Mouse (Mus musculus) midbrain, embryonic 12.5 days (tissue): ENCODE data around the gene Pafah1b3. TPM values are rescaled to one million over a fixed set of nuclear protein-coding genes. Genes with fewer than 3 reads are reported as not detected.

Experiments used
- ATAC-seq: fragments of 200-750 bp; cut with Nextera tagmentation; 2 replicates; pipeline ENCODE4 v1.8.0; 2017; ENCODE audit warnings: low read depth, moderate TSS enrichment, moderate library complexity; ENCODE audit not compliant: low FRiP score
- H3K27ac ChIP-seq: fragments of 300-500 bp; sonication (generic); replicated peaks from 2 replicates; pipeline ENCODE4 v1.5.1; 2016; ENCODE audit warnings: mild to moderate bottlenecking
- H3K27me3 ChIP-seq: fragments of 300-500 bp; sonication (generic); 2 replicates; pipeline ENCODE4 v1.6.1; 2016; ENCODE audit warnings: mild to moderate bottlenecking
- H3K36me3 ChIP-seq: fragments of 300-500 bp; sonication (generic); 2 replicates; pipeline ENCODE4 v1.6.1; 2016
- H3K4me1 ChIP-seq: fragments of 300-500 bp; sonication (generic); 2 replicates; pipeline ENCODE4 v1.6.1; 2016
- H3K4me2 ChIP-seq: fragments of 300-500 bp; sonication (generic); replicated peaks from 2 replicates; pipeline ENCODE4 v1.6.1; 2016; ENCODE audit warnings: mild to moderate bottlenecking, moderate library complexity
- H3K4me3 ChIP-seq: fragments of 300-500 bp; sonication (generic); 2 replicates; pipeline ENCODE4 v1.5.1; 2016; ENCODE audit warnings: mild to moderate bottlenecking
- H3K9ac ChIP-seq: fragments of 300-500 bp; sonication (generic); replicated peaks from 2 replicates; pipeline ENCODE4 v1.6.1; 2016; ENCODE audit warnings: mild to moderate bottlenecking, moderate library complexity
- H3K9me3 ChIP-seq: fragments of 300-500 bp; sonication (generic); 2 replicates; pipeline ENCODE4 v1.6.1; 2016; ENCODE audit warnings: mild to moderate bottlenecking
- WGBS: fragments of 180-500 bp; shearing (Covaris S2); methylation state at CpG from one replicate; pipeline ENCODE4 v1.1.7; 2016; 5-methylcytosine and 5-hydroxymethylcytosine counted together
- polyA plus RNA-seq: library from polyadenylated mRNA; unstranded; fragments of >200 nt; fragmentation: Nextera tagmentation; extraction: Ambion mirVana; gene quantifications from 2 replicates; pipeline ENCODE4 v1.2.1, GENCODE M21; 2016

Gene Pafah1b3
- polyA plus RNA-seq, 1 experiment from 2014 or later: 399 TPM

- Histone ChIP-seq H3K27me3 (peaks cover 45% of the 10 kb centered on the region), H3K9me3 (no peaks in the 10 kb centered on the region)
Observed at GRCm38 (mm10) chr7:25316532-25317445, 19.0 kb upstream of the Pafah1b3 start, which contains the start of gene Megf8. Megf8 (plus strand) TSS chr7:25317164.

GRCm38 (mm10) chr7:25315306-25316041, 17.7 kb upstream of the Pafah1b3 start:
- H3K4me2 ChIP-seq: peak overlapping the region; percentile 99
- WGBS: under 1% methylated on average over 69 of the region's 69 CpGs
- H3K4me1 ChIP-seq: peaks cover 29% of the 10 kb centered on the region
- no peaks in the 10 kb centered on the region for H3K36me3 ChIP-seq
- peaks cover 57% of the 10 kb centered on the region for H3K27me3 ChIP-seq
- H3K9me3 ChIP-seq: no peaks in the 10 kb centered on the region
- H3K27ac ChIP-seq: no peak overlapping the region
- peak overlapping the region; percentile 44 for H3K4me3 ChIP-seq
- no peak for ATAC-seq
- peak overlapping the region; percentile 52 for H3K9ac ChIP-seq

More at GRCm38 (mm10) chr7:25316532-25317445, 19.0 kb upstream of the Pafah1b3 start, which contains the start of gene Megf8:
- Histone ChIP-seq H3K9ac (peak within 1 kb of the TSS; percentile 84), H3K36me3 (no peaks in the 10 kb centered on the region), H3K27ac (peak within 1 kb of the TSS; percentile 89), H3K4me3 (peak within 1 kb of the TSS; percentile 74), H3K4me1 (peaks cover 37% of the 10 kb centered on the region), H3K4me2 (peak within 1 kb of the TSS; percentile 99)
- peak; percentile 99 for ATAC-seq
- under 1% methylated on average over 52 of the region's 52 CpGs for WGBS

- peak overlapping the region; percentile 52 for H3K9ac ChIP-seq
- H3K36me3 ChIP-seq: no peaks in the 10 kb centered on the region
- 2% methylated on average over 48 of the region's 51 CpGs for WGBS
- no peak for ATAC-seq
- no peaks in the 10 kb centered on the region for H3K9me3 ChIP-seq
- H3K4me1 ChIP-seq: peaks cover 29% of the 10 kb centered on the region
- peak overlapping the region; percentile 99 for H3K4me2 ChIP-seq
- H3K27ac ChIP-seq: no peak overlapping the region
- peaks cover 57% of the 10 kb centered on the region for H3K27me3 ChIP-seq
- H3K4me3 ChIP-seq: peak overlapping the region; percentile 44
Observed at GRCm38 (mm10) chr7:25314606-25315305, 17.0 kb upstream of the Pafah1b3 start.

GRCm38 (mm10) chr7:25313325-25313724, 15.5 kb upstream of the Pafah1b3 start:
- Histone ChIP-seq H3K27me3 (peaks cover 69% of the 10 kb centered on the region), H3K4me2 (no peak overlapping the region), H3K4me3 (no peak overlapping the region), H3K9me3 (no peaks in the 10 kb centered on the region), H3K27ac (no peak overlapping the region), H3K4me1 (peaks cover 27% of the 10 kb centered on the region), H3K9ac (no peak overlapping the region), H3K36me3 (no peaks in the 10 kb centered on the region)
- WGBS: 52% methylated on average over 7 of the region's 7 CpGs
- no peak for ATAC-seq

- 85% methylated on average over 11 of the region's 11 CpGs for WGBS
- peaks cover 82% of the 10 kb centered on the region for H3K27me3 ChIP-seq
Observed at GRCm38 (mm10) chr7:25311193-25311592, 13.4 kb upstream of the Pafah1b3 start.

GRCm38 (mm10) chr7:25309425-25309824, 11.6 kb upstream of the Pafah1b3 start:
- Histone ChIP-seq H3K9me3 (no peaks in the 10 kb centered on the region), H3K4me1 (peaks cover 11% of the 10 kb centered on the region), H3K27me3 (peaks cover 64% of the 10 kb centered on the region)

More at GRCm38 (mm10) chr7:25311193-25311592, 13.4 kb upstream of the Pafah1b3 start:
- no peak overlapping the region for H3K9ac ChIP-seq
- H3K4me2 ChIP-seq: no peak overlapping the region
- no peak overlapping the region for H3K4me3 ChIP-seq
- H3K27ac ChIP-seq: no peak overlapping the region
- no peak for ATAC-seq
- no peaks in the 10 kb centered on the region for H3K36me3 ChIP-seq
- H3K4me1 ChIP-seq: peaks cover 16% of the 10 kb centered on the region
- no peaks in the 10 kb centered on the region for H3K9me3 ChIP-seq

GRCm38 (mm10) chr7:25308702-25309318, 11.0 kb upstream of the Pafah1b3 start:
- no peak overlapping the region for H3K27ac ChIP-seq
- H3K27me3 ChIP-seq: peaks cover 62% of the 10 kb centered on the region
- no peaks in the 10 kb centered on the region for H3K9me3 ChIP-seq
- peaks cover 11% of the 10 kb centered on the region for H3K4me1 ChIP-seq
- H3K9ac ChIP-seq: no peak overlapping the region
- 68% methylated on average over 16 of the region's 17 CpGs for WGBS
- no peak overlapping the region for H3K4me2 ChIP-seq
- no peaks in the 10 kb centered on the region for H3K36me3 ChIP-seq
- no peak for ATAC-seq
- no peak overlapping the region for H3K4me3 ChIP-seq

More at GRCm38 (mm10) chr7:25309425-25309824, 11.6 kb upstream of the Pafah1b3 start:
- H3K9ac ChIP-seq: no peak overlapping the region
- H3K27ac ChIP-seq: no peak overlapping the region
- no peak for ATAC-seq
- H3K4me2 ChIP-seq: no peak overlapping the region
- WGBS: 89% methylated on average over 9 of the region's 9 CpGs
- no peak overlapping the region for H3K4me3 ChIP-seq
- no peaks in the 10 kb centered on the region for H3K36me3 ChIP-seq

GRCm38 (mm10) chr7:25306614-25306996, 8.8 kb upstream of the Pafah1b3 start:
- 0 out of 2 replicates have a peak, but pooled peaks have one; percentile 2 for ATAC-seq
- Histone ChIP-seq H3K4me2 (peak overlapping the region; percentile 76), H3K9me3 (no peaks in the 10 kb centered on the region), H3K36me3 (no peaks in the 10 kb centered on the region), H3K27ac (peak overlapping the region; percentile 65; the same call in 1 of the 2 replicates), H3K27me3 (peaks cover 53% of the 10 kb centered on the region), H3K4me1 (peaks cover 11% of the 10 kb centered on the region), H3K4me3 (peak overlapping the region; percentile 57), H3K9ac (peak overlapping the region; percentile 71)
- WGBS: 37% methylated on average over 2 of the region's 2 CpGs

GRCm38 (mm10) chr7:25305956-25306613, 8.3 kb upstream of the Pafah1b3 start, which contains the start of gene Tmem145:
Tmem145 (plus strand) TSS chr7:25306106.
- H3K27ac ChIP-seq: peak within 1 kb of the TSS; percentile 65

GRCm38 (mm10) chr7:25305481-25305880, 7.7 kb upstream of the Pafah1b3 start:
- peak overlapping the region; percentile 57 for H3K4me3 ChIP-seq
- ATAC-seq: peak; percentile 38; the same call in 1 of the 2 replicates
- no peaks in the 10 kb centered on the region for H3K9me3 ChIP-seq
- peak overlapping the region; percentile 65 for H3K27ac ChIP-seq
- H3K4me1 ChIP-seq: peaks cover 11% of the 10 kb centered on the region
- peak overlapping the region; percentile 76 for H3K4me2 ChIP-seq
- H3K27me3 ChIP-seq: peaks cover 43% of the 10 kb centered on the region
- no peaks in the 10 kb centered on the region for H3K36me3 ChIP-seq
- peak overlapping the region; percentile 71 for H3K9ac ChIP-seq
- 3% methylated on average over 2 of the region's 2 CpGs for WGBS

More at GRCm38 (mm10) chr7:25305956-25306613, 8.3 kb upstream of the Pafah1b3 start, which contains the start of gene Tmem145:
- ATAC-seq: peak; percentile 70
- Histone ChIP-seq H3K4me3 (peak within 1 kb of the TSS; percentile 57), H3K9ac (peak within 1 kb of the TSS; percentile 71), H3K36me3 (no peaks in the 10 kb centered on the region), H3K4me2 (peak within 1 kb of the TSS; percentile 76), H3K4me1 (peaks cover 11% of the 10 kb centered on the region), H3K27me3 (peaks cover 47% of the 10 kb centered on the region), H3K9me3 (no peaks in the 10 kb centered on the region)
- under 1% methylated on average over 47 of the region's 47 CpGs for WGBS
